Mouse (Mus musculus) E14TG2a.4 (cell line): ENCODE measurements around the gene Kcne2.

Experiments used
- CTCF ChIP-seq: conservative IDR thresholded peaks from 2 replicates; pipeline ENCODE4 v1.5.1; 2014; ENCODE audit warnings: low read length
- NANOG ChIP-seq: IDR thresholded peaks from 2 replicates; pipeline ENCODE4 v1.6.1; 2014; ENCODE audit warnings: borderline replicate concordance, low read length, mixed read lengths

DNA sequence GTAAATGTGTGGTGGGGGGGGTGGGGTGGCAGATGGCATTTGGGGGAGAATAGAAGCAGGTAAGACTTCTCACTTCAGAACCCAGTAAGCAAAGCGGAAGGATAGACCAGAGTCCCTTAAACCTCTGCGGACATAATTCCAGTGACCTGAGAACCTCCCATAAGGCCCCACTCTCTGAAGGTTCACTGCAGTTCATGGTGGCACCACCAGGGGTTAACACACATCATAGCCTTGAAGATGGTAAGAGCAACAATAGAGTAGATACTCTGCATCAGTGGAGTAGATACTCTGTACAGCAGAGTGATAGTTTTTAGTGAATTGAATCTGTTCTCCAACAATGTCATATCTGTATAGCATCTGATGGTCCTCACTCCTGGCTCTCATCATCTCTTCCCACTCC, 13.3 kb downstream of the Kcne2 start:
- peak; percentile 28 for TF ChIP-seq CTCF
- TF ChIP-seq NANOG = no peak
